Mouse (Mus musculus): ENCODE measurements around the gene Wdr90.
"Not testable (repeated sequence)": the region's sequence is repeated elsewhere in the genome, so short reads cannot be mapped to it uniquely, and the experiment has no call there.

Gene Wdr90

GRCm38 (mm10) chr17:25877741-25878610 is 16.7 kb upstream of the Wdr90 start:
- in situ Hi-C loops (cut with MboI, MseI) = no loop called here

- in situ Hi-C loops (cut with MboI, MseI) = no loop called here
Measured at GRCm38 (mm10) chr17:25877025-25877424, 15.7 kb upstream of the Wdr90 start.

- in situ Hi-C loops (cut with MboI, MseI) = no loop called here
Measured at GRCm38 (mm10) chr17:25876347-25876915, 15.1 kb upstream of the Wdr90 start.

- in situ Hi-C loops (cut with MboI, MseI) = no loop called here
Measured at GRCm38 (mm10) chr17:25875171-25876136, 14.2 kb upstream of the Wdr90 start.

GRCm38 (mm10) chr17:25874721-25875170 is 13.4 kb upstream of the Wdr90 start, which contains the start of gene Mettl26:
Mettl26 (plus strand) TSS chr17:25875074.
- in situ Hi-C loops (cut with MboI, MseI) = no loop called here

GRCm38 (mm10) chr17:25874148-25874720 is 12.9 kb upstream of the Wdr90 start:
- in situ Hi-C loops (cut with MboI, MseI) = no loop called here

GRCm38 (mm10) chr17:25873405-25874147 is 12.3 kb upstream of the Wdr90 start:
- in situ Hi-C loops (cut with MboI, MseI) = no loop called here

- in situ Hi-C loops (cut with MboI, MseI) = no loop called here
Measured at GRCm38 (mm10) chr17:25872676-25873075, 11.4 kb upstream of the Wdr90 start.

- in situ Hi-C loops (cut with MboI, MseI) = not testable (repeated sequence)
Measured at GRCm38 (mm10) chr17:25871566-25871965, 10.3 kb upstream of the Wdr90 start.

- in situ Hi-C loops (cut with MboI, MseI) = no loop called here
Measured at GRCm38 (mm10) chr17:25869954-25870353, 8.7 kb upstream of the Wdr90 start.

GRCm38 (mm10) chr17:25869498-25869897 is 8.2 kb upstream of the Wdr90 start:
- in situ Hi-C loops (cut with MboI, MseI) = no loop called here

GRCm38 (mm10) chr17:25868601-25869191 is 7.4 kb upstream of the Wdr90 start, which contains the start of gene Mcrip2:
Mcrip2 (minus strand) TSS chr17:25868764.
- in situ Hi-C loops (cut with MboI, MseI) = no loop called here

GRCm38 (mm10) chr17:25867836-25868600 is 6.7 kb upstream of the Wdr90 start:
- in situ Hi-C loops (cut with MboI, MseI) = no loop called here

GRCm38 (mm10) chr17:25867509-25867835 is 6.2 kb upstream of the Wdr90 start:
- in situ Hi-C loops (cut with MboI, MseI) = no loop called here

GRCm38 (mm10) chr17:25866172-25866571 is 4.9 kb upstream of the Wdr90 start:
- in situ Hi-C loops (cut with MboI, MseI) = no loop called here

GRCm38 (mm10) chr17:25865288-25865687 is 4.0 kb upstream of the Wdr90 start:
- in situ Hi-C loops (cut with MboI, MseI) = no loop called here

- in situ Hi-C loops (cut with MboI, MseI) = no loop called here
Measured at GRCm38 (mm10) chr17:25864311-25864710, 3.0 kb upstream of the Wdr90 start.

GRCm38 (mm10) chr17:25863681-25864080 is 2.4 kb upstream of the Wdr90 start:
- in situ Hi-C loops (cut with MboI, MseI) = no loop called here
